Mouse (Mus musculus): Measurements from ENCODE around the gene Psors1c2.

DNA sequence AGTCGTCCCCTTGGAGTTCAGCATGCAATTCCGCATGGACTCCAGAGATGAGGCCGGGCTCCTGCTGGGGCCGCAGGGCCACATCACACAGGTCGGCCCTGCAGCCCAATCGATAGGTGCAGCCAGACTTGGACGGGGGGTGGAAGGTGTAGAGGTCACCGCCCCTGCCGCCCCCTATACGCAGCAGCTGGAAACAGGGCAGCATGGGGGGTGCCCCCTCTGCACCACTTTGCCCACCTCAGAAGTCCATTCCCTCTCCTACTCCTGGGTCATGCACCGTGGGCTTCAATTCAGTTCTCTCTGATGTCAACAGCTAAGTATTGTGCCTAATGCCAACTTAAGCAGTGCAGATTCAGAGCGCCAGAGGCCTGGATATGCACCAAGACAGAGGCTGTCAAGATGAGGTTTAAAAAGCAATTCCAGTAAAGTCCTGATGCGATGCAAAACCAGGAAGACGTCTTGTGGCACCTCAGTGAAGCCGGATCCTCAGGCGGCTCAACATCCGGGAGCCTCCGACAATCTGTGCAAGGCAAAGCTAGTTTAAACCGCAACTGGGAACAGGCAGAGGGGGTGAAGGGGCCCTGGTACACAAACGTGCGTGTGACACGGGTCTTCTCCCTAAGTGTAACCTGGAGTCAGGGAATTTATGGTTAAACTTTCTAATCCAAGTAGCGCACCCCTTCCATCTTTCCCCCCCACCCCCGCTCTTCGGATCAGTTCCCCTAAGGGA, 16.9 kb upstream of the Psors1c2 start:
- TF ChIP-seq CTCF (IDR thresholded peaks at IDR 0.05; ENCODE audit: borderline replicate concordance, insufficient read depth, low read length) (no peak), POLR2A (IDR thresholded peaks at IDR 0.05; ENCODE audit: low read depth, low read length) (0 out of 2 replicates have a peak, but pooled peaks have one; percentile 13)
